Mouse (Mus musculus): ENCODE results near the gene Ms4a4a. TPM values are rescaled to one million over a fixed set of nuclear protein-coding genes. Genes with fewer than 3 reads are reported as not detected.

Ms4a4a gene
- polyA plus RNA-seq, 1 experiment from 2014 or later = 2.2 TPM

GRCm38 (mm10) chr19:11368310-11368709, 7.0 kb upstream of the Ms4a4a start:
- Histone ChIP-seq H3K36me3 (ENCODE audit: control insufficient read depth, insufficient read depth, low read length) (no peaks in the 10 kb centered on the region), H3K27ac (ENCODE audit: low read depth, low read length) (no peak overlapping the region), H3K4me1 (replicated peaks; ENCODE audit: control insufficient read depth, insufficient read depth, low read length) (no peaks in the 10 kb centered on the region), H3K9ac (ENCODE audit: low read depth, low read length) (no peak overlapping the region), H3K4me2 (no peak overlapping the region), H3K9me3 (ENCODE audit: control insufficient read depth, low read length) (no peaks in the 10 kb centered on the region), H3K4me3 (ENCODE audit: low read depth, low read length) (no peak overlapping the region), H3K27me3 (replicated peaks; ENCODE audit: control insufficient read depth, insufficient read depth, low read length) (no peaks in the 10 kb centered on the region)
- DNase-seq (ENCODE audit: low spot score) (no peak), ATAC-seq (replicated peaks; ENCODE audit: low FRiP score) (no peak)
- 53% methylated on average over 3 of the region's 3 CpGs for WGBS

- no peak overlapping the region for H3K4me3 ChIP-seq (ENCODE audit: low read depth, low read length)
- H3K36me3 ChIP-seq (ENCODE audit: control insufficient read depth, insufficient read depth, low read length) = no peaks in the 10 kb centered on the region
- ATAC-seq (replicated peaks; ENCODE audit: low FRiP score) (no peak), DNase-seq (ENCODE audit: low spot score) (no peak)
- H3K4me1 ChIP-seq (replicated peaks; ENCODE audit: control insufficient read depth, insufficient read depth, low read length) = no peaks in the 10 kb centered on the region
- H3K27me3 ChIP-seq (replicated peaks; ENCODE audit: control insufficient read depth, insufficient read depth, low read length) = no peaks in the 10 kb centered on the region
- no peak overlapping the region for H3K27ac ChIP-seq (ENCODE audit: low read depth, low read length)
- no peaks in the 10 kb centered on the region for H3K9me3 ChIP-seq (ENCODE audit: control insufficient read depth, low read length)
- no peak overlapping the region for H3K4me2 ChIP-seq
- H3K9ac ChIP-seq (ENCODE audit: low read depth, low read length) = no peak overlapping the region
Observed at GRCm38 (mm10) chr19:11371181-11371580, 4.1 kb upstream of the Ms4a4a start.

GRCm38 (mm10) chr19:11376399-11376798, 1.1 kb downstream of the Ms4a4a start:
- Histone ChIP-seq H3K4me3 (ENCODE audit: low read depth, low read length) (no peak overlapping the region), H3K4me1 (replicated peaks; ENCODE audit: control insufficient read depth, insufficient read depth, low read length) (no peaks in the 10 kb centered on the region), H3K4me2 (no peak overlapping the region), H3K9ac (ENCODE audit: low read depth, low read length) (no peak overlapping the region), H3K27me3 (replicated peaks; ENCODE audit: control insufficient read depth, insufficient read depth, low read length) (no peaks in the 10 kb centered on the region), H3K36me3 (ENCODE audit: control insufficient read depth, insufficient read depth, low read length) (no peaks in the 10 kb centered on the region), H3K27ac (ENCODE audit: low read depth, low read length) (no peak overlapping the region), H3K9me3 (ENCODE audit: control insufficient read depth, low read length) (no peaks in the 10 kb centered on the region)
- ATAC-seq (replicated peaks; ENCODE audit: low FRiP score) (no peak), DNase-seq (ENCODE audit: low spot score) (no peak)
- 68% methylated on average over 2 of the region's 2 CpGs for WGBS

- no peaks in the 10 kb centered on the region for H3K36me3 ChIP-seq (ENCODE audit: control insufficient read depth, insufficient read depth, low read length)
Observed at GRCm38 (mm10) chr19:11387109-11387508, 11.8 kb downstream of the Ms4a4a start.

GRCm38 (mm10) chr19:11387685-11388084, 12.4 kb downstream of the Ms4a4a start:
- no peak for DNase-seq (ENCODE audit: low spot score)
- Histone ChIP-seq H3K4me2 (no peak overlapping the region), H3K4me1 (replicated peaks; ENCODE audit: control insufficient read depth, insufficient read depth, low read length) (no peaks in the 10 kb centered on the region), H3K27me3 (replicated peaks; ENCODE audit: control insufficient read depth, insufficient read depth, low read length) (no peaks in the 10 kb centered on the region), H3K9me3 (ENCODE audit: control insufficient read depth, low read length) (no peaks in the 10 kb centered on the region), H3K4me3 (ENCODE audit: low read depth, low read length) (no peak overlapping the region), H3K36me3 (ENCODE audit: control insufficient read depth, insufficient read depth, low read length) (no peaks in the 10 kb centered on the region), H3K9ac (ENCODE audit: low read depth, low read length) (no peak overlapping the region), H3K27ac (ENCODE audit: low read depth, low read length) (no peak overlapping the region)
- 82% methylated on average over 4 of the region's 4 CpGs for WGBS
- no peak for ATAC-seq (replicated peaks; ENCODE audit: low FRiP score)

More at GRCm38 (mm10) chr19:11387109-11387508, 11.8 kb downstream of the Ms4a4a start:
- Histone ChIP-seq H3K27me3 (replicated peaks; ENCODE audit: control insufficient read depth, insufficient read depth, low read length) (no peaks in the 10 kb centered on the region), H3K9me3 (ENCODE audit: control insufficient read depth, low read length) (no peaks in the 10 kb centered on the region), H3K27ac (ENCODE audit: low read depth, low read length) (no peak overlapping the region), H3K4me1 (replicated peaks; ENCODE audit: control insufficient read depth, insufficient read depth, low read length) (no peaks in the 10 kb centered on the region), H3K4me3 (ENCODE audit: low read depth, low read length) (no peak overlapping the region), H3K4me2 (no peak overlapping the region), H3K9ac (ENCODE audit: low read depth, low read length) (no peak overlapping the region)
- ATAC-seq (replicated peaks; ENCODE audit: low FRiP score) = no peak
- no peak for DNase-seq (ENCODE audit: low spot score)
- WGBS = 71% methylated on average over 2 of the region's 2 CpGs

- DNase-seq (ENCODE audit: low spot score) (no peak), ATAC-seq (replicated peaks; ENCODE audit: low FRiP score) (no peak)
- Histone ChIP-seq H3K4me1 (replicated peaks; ENCODE audit: control insufficient read depth, insufficient read depth, low read length) (no peaks in the 10 kb centered on the region), H3K9ac (ENCODE audit: low read depth, low read length) (no peak overlapping the region), H3K36me3 (ENCODE audit: control insufficient read depth, insufficient read depth, low read length) (no peaks in the 10 kb centered on the region), H3K9me3 (ENCODE audit: control insufficient read depth, low read length) (no peaks in the 10 kb centered on the region), H3K4me3 (ENCODE audit: low read depth, low read length) (no peak overlapping the region), H3K27me3 (replicated peaks; ENCODE audit: control insufficient read depth, insufficient read depth, low read length) (no peaks in the 10 kb centered on the region), H3K27ac (ENCODE audit: low read depth, low read length) (no peak overlapping the region), H3K4me2 (no peak overlapping the region)
- WGBS = 77% methylated on average over 2 of the region's 2 CpGs
Observed at GRCm38 (mm10) chr19:11388949-11389348, 13.6 kb downstream of the Ms4a4a start.

GRCm38 (mm10) chr19:11395769-11396168, 20.4 kb downstream of the Ms4a4a start:
- no peak for DNase-seq (ENCODE audit: low spot score)
- H3K4me2 ChIP-seq = no peak overlapping the region
- no peak for ATAC-seq (replicated peaks; ENCODE audit: low FRiP score)
- H3K36me3 ChIP-seq (ENCODE audit: control insufficient read depth, insufficient read depth, low read length) = no peaks in the 10 kb centered on the region
- H3K27me3 ChIP-seq (replicated peaks; ENCODE audit: control insufficient read depth, insufficient read depth, low read length) = no peaks in the 10 kb centered on the region
- H3K4me3 ChIP-seq (ENCODE audit: low read depth, low read length) = no peak overlapping the region
- no peak overlapping the region for H3K27ac ChIP-seq (ENCODE audit: low read depth, low read length)
- no peaks in the 10 kb centered on the region for H3K9me3 ChIP-seq (ENCODE audit: control insufficient read depth, low read length)
- no peaks in the 10 kb centered on the region for H3K4me1 ChIP-seq (replicated peaks; ENCODE audit: control insufficient read depth, insufficient read depth, low read length)
- no peak overlapping the region for H3K9ac ChIP-seq (ENCODE audit: low read depth, low read length)

- H3K36me3 ChIP-seq (ENCODE audit: control insufficient read depth, insufficient read depth, low read length) = no peaks in the 10 kb centered on the region
- no peak within 1 kb of the TSS for H3K9ac ChIP-seq (ENCODE audit: low read depth, low read length)
- no peaks in the 10 kb centered on the region for H3K27me3 ChIP-seq (replicated peaks; ENCODE audit: control insufficient read depth, insufficient read depth, low read length)
- 68% methylated on average over 3 of the region's 3 CpGs for WGBS
- ATAC-seq (replicated peaks; ENCODE audit: low FRiP score) = no peak
- no peak within 1 kb of the TSS for H3K4me3 ChIP-seq (ENCODE audit: low read depth, low read length)
- no peaks in the 10 kb centered on the region for H3K9me3 ChIP-seq (ENCODE audit: control insufficient read depth, low read length)
- no peak within 1 kb of the TSS for H3K4me2 ChIP-seq
- H3K27ac ChIP-seq (ENCODE audit: low read depth, low read length) = no peak within 1 kb of the TSS
- no peaks in the 10 kb centered on the region for H3K4me1 ChIP-seq (replicated peaks; ENCODE audit: control insufficient read depth, insufficient read depth, low read length)
- DNase-seq (ENCODE audit: low spot score) = no peak
Observed at GRCm38 (mm10) chr19:11404527-11404926, 29.2 kb downstream of the Ms4a4a start, which contains the start of gene Ms4a4c. Gene Ms4a4c (plus strand): TSS chr19:11404770.

- Histone ChIP-seq H3K27me3 (replicated peaks; ENCODE audit: control insufficient read depth, insufficient read depth, low read length) (no peaks in the 10 kb centered on the region), H3K4me2 (no peak overlapping the region), H3K4me3 (ENCODE audit: low read depth, low read length) (no peak overlapping the region), H3K27ac (ENCODE audit: low read depth, low read length) (no peak overlapping the region), H3K9me3 (ENCODE audit: control insufficient read depth, low read length) (no peaks in the 10 kb centered on the region), H3K9ac (ENCODE audit: low read depth, low read length) (no peak overlapping the region), H3K36me3 (ENCODE audit: control insufficient read depth, insufficient read depth, low read length) (no peaks in the 10 kb centered on the region), H3K4me1 (replicated peaks; ENCODE audit: control insufficient read depth, insufficient read depth, low read length) (no peaks in the 10 kb centered on the region)
- ATAC-seq (replicated peaks; ENCODE audit: low FRiP score) = no peak
- no peak for DNase-seq (ENCODE audit: low spot score)
Observed at GRCm38 (mm10) chr19:11407428-11407827, 32.1 kb downstream of the Ms4a4a start.
